Mouse (Mus musculus) frontal cortex, postnatal 25 days (tissue): ENCODE results near the gene D8Ertd738e.
"Not testable (repeated sequence)": the region's sequence is repeated elsewhere in the genome, so short reads cannot be mapped to it uniquely, and the experiment has no call there.

ENCODE experiments used
- DNase-seq, 2 experiments: peaks; one replicate each; pipeline ENCODE4 v3.0.0; 2022; ENCODE audit warnings: low spot score in 2 of 2

Gene D8Ertd738e

DNA sequence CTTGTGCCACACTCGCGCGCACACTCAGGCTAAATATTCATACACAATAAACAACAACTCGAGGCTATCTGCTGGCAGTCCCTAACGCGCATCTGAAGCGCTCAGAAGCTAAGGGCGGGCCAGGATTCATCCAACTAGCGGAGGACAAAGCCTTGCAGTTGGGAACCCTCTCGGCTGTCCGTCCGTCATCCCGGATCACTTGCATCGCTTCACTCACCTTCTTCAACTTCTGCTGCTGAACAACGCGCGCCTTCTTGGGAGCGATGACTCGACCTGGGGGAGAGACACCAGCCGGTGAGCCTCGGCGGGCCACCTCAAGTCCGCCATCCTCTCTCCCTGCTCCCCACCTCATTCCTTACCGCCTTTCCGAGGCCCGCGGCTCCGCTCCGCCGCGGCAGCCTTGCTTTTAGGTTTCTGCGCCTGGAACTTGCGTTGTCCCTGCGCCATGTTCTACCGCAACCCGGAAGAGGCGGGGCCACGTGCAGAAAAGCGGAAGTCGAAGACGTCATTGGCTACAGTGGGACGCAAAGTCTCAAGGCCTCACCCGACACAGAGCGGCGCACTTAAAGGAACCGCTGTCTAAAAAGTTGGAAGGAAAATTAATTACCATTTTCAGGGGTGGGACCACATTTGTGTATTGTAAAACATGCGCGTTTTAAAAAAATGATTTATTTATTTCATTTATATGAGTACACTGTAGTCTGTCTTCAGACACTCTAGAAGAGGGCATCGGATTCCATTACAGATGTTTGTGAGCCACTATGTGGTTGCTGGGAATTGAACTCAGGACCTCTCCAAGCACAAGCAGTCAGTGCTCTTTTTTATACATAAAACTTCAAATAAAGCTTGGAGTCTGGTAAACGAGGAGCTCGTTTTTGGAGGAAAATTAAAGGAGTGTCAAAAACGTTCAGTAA is at the start of gene D8Ertd738e:
Gene D8Ertd738e (minus strand): TSS at position 463 of the 914 bp plus-strand sequence.
- peak; percentile 63 to 74 for DNase-seq

DNA sequence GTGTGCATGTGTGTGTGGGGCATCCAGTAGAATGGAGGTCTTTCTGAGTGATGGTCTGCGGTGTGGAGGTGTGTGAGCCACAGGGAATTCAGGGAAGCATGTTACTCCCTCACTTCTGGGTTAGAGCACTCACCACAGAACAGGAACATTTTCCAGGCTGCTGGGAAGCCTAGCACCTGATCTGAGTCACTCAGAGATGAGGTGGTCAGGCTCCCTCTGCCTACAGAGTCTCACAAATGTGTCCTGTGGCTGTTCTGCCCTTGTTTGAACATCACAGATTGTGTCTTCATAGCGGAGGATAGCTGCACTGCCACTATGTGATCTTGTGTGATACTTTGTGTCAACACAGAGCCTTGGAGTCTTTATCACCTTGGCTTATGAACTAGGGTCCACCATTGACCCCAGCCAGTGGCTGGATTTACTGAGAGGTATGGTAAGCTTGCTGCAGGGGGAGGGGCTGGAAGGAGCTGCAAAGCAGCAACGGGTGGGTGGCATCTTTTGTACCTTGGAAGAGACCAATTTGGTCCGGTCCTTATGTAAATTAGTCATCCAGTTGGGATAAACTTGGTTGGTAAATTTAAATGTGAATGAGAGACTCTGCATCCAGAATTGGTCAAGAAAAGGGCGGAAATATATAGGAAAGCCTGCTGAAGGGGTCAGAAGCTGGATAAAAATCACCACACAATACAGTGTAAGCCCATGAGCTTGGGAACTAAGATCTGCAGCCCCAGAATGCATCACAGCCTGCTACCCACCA is 47.7 kb upstream of the D8Ertd738e start:
- DNase-seq = no peak

DNA sequence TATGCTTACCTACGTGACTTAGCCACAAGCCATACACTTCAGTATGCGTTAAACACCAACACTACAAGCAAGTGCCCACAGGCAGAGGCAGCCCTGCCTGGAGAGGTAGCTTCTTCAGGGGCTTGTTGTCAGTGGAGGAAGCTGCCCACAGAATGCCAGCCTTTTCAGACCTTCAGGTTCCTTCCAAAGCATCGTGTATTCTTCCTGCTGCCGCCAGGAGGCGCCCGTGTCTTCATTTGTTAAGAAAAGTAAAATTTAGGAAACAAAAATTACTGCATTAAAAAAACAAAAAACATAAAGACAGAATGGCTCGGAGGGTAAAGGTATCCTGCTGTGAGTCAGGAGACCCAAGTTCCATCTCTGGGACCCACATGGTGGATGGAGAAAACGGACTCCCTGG is 42.2 kb upstream of the D8Ertd738e start:
- DNase-seq = peak in 1 of 2 experiments; percentile 44

DNA sequence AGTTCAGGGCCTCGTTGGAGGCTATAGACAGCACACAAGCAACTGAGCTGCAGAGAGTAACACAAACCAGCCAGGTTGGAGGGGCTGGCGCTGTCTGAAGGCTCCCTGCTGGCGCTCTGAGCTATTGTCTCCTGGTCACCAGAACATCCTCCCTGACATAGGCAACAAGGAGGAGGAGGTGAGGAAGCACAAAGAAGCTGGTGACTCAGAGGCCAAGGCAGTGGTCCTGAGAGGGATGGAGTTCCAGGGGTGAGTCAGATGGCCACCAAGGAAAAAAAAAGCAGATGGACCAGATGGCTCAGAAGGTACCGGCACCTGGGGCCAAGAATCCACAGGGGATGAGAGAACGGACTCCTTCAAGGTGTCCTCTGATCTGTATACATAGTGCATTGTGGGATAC is 41.6 kb upstream of the D8Ertd738e start:
- DNase-seq = no peak

DNA sequence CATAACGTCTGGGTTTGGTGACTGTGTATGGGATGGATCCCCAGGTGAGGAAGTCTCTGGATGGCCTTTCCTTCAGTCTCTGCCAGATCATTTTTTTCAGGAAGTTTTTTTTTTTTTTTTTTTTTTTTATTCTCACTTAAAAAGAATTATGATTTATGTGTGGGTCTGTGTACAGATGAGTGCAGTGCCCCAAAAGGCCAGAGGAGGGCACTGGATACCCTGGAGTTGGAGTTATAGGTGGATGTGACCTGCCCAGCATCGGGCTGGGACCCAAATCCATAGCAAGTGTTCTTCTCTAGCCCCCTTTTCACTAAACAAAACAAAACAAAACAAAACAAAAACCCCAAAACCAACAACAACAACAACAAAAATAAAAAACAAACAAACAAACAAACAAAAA is 39.4 kb upstream of the D8Ertd738e start:
- DNase-seq = no peak

DNA sequence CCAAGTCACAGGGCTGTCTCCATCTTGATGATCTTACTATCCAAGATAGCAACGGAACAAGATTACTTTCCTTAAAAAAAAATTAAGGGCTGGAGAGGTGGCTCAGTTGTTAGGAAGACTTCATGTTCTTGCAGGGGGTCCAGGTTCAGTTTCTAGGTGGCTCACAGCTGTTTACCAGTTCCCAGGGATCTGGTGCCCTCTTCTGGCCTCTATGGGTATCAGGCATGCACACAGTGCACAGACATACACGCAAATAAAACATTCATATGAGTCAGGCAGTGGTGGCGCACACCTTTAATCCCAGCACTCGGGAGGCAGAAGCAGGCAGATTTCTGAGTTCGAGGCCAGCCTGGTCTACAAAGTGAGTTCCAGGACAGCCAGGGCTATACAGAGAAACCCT is 36.1 kb upstream of the D8Ertd738e start:
- not testable (repeated sequence) for DNase-seq

DNA sequence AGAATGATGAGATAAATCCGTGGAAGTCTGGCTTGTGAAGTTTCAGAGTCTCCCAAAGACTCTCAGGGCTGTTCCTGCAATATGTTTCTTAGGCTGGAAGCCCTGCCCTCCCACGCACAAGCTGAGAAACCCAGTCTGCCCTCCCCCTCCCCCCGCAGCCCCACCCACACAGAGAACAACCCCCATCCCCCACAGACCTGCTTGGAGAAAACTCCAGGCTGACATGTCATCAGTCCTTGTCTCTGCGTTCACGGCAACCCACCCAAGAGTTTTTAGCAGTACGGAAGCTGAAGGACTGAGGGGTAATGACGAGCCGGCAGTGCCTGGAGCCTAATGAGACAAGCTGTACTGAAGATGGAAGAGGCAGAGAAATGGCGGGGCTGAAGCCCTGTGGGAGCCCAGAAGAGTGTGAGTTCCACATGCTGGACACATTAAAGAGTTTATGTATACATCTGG is 35.1 kb upstream of the D8Ertd738e start:
- DNase-seq = no peak

DNA sequence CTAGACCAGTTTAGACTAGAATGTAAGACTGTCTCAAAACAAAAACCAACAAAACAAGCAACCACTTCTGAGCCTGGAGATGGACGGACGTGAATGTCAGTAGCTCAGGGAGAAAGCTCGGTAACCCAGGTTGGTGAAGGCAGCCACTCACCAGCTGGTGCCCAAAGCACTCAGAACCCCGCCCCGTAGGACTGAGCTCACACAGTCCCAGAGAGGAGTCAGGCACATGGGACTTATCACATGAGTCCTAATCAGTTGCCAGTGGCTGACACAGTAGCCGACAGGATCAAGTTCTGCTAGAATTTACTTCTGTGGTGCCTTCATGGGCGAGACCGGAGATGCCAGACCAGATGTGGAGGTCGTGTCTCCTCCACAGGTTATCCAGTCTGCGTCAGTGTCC is 31.3 kb upstream of the D8Ertd738e start:
- DNase-seq = no peak

DNA sequence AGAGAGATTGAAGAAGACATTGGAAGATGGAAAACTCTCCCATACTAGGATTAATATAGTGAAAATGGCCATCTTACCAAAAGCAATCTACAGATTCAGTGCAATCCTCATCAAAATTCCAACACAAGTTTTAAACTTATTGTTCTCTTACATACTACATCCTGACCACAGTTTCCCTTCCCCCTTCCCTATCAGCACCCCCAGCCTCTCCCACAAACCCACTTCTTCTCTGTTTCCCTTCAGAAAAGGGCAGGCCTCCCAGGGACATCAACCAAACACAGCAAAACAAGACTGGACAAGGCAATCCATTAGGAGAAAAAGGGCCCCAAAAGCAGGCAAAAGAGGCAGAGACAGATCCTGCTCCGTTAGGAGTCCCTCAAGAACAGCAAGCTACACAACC is 26.9 kb upstream of the D8Ertd738e start:
- DNase-seq = no peak

DNA sequence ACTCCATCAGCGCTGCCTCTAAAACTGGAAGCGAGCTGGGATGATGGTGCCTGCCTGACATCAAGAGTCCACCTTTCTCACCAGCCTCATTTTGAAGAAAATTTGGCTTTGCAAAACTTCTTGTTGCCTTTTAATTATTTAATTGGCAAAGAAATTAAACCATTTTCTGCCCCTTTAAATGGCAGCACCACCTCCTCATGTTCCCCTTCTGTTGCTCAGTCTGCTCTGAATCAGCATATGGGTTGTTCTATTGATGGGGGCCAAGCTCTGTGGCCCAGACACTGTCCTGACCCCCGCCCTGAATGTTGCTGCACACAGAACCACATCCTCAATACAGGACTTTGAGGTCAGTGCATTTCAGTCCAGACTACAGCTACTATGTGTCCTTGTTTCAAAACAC is 24.4 kb upstream of the D8Ertd738e start:
- DNase-seq = no peak

DNA sequence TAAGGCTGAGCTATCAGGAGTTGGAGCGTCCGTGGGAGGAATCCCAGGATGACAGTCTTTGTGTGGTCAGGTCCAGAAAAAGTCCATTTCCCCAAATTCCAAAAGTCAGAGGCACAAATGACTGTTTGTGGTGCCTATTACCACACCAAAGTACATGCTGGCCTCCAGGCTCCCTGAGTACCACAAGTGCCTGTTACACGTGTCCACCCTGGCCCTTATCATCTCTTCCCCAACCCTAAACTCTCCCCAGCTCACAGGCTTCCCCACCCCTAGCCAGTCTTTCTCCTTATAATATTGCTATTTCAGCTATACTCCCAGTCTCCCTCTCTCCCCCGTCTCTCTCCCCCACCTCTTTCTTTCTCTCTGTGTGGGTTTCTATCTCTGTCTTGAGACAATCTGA is 22.8 kb upstream of the D8Ertd738e start:
- DNase-seq = no peak

DNA sequence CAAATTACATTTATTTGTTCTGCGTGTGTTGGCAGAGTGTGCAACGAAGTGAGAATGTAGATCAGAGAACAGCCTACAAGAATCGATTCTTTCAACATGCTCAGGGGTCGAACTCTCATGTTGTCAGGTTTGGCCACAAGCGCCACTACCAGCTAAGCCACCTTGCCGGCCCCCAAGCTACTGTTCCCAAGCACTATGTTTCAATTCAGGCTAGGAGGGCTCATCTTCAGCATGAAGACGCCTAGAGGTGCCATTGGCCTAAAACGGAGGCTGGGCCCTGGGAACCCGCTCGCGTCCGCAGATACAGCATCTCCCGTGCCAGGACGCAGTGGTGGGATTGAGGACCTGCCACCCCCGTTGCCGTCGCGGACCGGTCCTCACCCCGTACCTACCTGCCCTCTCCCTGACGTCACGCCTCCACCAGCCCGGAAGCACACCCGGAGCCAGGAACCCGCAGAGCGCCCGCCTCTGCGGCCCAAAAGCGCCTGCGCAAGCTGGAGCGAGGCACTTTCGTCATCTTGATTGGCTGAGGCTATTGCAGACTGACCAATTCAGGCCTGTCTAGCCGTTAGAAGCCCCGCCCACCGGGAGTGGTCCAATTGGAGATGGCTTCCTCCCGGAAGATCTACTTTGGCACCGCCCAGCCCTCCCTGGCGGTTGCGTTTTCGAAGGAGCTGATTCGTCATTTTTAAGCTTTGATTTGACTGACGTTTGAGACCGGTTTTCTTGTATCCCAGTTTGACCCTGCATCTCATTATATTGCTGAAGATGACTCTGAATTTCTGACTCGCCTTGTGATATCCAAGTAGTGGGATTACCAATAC is 20.6 kb upstream of the D8Ertd738e start, which contains the start of gene Ccdc130:
Gene Ccdc130 (minus strand): TSS at position 431 of the 824 bp plus-strand sequence.
- peak; percentile 98 to 100 for DNase-seq

DNA sequence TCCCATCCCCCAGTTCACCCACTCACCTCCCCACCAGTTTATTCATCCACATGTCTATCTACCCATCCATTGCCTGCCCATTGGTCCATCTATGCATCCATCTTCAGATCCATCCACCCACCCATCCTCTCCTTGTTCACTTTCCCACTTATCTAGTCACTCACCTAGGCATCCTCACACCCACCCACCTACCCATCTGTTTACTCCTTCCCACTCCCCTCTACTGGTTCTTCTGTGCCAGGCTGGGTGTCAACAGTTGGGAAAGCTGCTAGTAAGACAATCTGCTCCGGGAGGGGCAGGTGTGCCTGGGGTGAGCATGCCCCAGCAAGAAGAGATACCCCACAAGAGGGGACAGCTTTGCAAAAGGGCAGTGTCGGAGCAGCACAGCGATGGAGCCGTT is 11.6 kb upstream of the D8Ertd738e start:
- DNase-seq = no peak

DNA sequence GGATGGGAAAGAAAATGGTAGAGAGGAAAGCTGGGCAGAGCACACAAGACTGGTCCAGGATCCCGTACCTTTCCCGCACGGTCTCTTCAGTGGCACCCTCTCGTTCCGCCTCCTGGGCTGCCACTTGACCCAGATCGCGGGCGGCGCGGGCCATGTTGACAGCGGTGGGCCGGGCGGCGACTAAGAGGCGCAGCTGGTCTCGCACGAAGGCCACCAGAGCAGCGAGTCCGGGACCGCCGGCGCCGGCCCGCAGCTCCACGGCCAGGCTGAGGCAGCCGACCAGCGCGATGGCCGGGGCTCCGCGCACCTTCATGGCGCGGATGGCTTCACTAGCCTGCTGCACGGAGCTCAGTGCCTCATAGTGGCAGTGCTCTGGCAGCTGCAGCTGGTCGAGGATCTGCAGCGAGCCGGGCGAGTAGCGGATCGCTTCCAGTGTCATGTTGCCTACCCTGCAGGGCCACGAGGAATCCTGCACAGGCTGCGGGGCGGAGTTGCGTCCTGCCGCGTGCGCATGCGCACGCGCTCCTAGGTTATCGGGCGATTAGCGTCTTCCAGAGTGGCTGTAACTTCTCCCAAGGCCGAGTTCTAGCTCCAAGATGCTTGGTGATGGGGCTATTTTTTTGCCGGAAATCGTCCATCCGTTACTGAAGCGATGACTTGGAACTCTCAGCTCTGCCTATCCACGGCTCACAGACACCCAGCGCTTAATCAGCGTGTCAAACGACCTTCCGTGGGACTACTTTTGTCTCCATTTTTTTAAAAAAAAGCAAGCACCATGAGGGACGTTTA is 7.5 kb upstream of the D8Ertd738e start, which contains the start of gene Mri1:
Gene Mri1 (minus strand): TSS at position 505 of the 789 bp plus-strand sequence.
- peak; percentile 54 to 69 for DNase-seq

DNA sequence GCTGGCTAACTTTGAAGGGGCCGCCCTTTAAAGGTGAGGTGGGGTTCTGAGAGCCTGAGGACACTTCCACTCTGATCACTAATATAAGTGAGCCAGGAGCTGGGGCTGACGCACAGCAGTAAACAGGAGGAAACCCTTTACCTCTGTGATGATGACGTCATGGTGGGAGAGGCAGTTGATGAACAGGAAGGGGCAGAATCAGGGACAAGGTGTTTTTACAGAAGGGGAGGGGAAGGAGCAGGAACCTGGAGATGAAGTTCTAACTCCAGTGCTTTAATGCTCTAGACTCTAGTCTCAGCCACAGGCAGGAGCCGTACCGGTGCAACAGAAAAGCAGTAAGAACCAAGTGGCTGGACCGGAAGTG is 6.9 kb upstream of the D8Ertd738e start:
- DNase-seq = no peak

DNA sequence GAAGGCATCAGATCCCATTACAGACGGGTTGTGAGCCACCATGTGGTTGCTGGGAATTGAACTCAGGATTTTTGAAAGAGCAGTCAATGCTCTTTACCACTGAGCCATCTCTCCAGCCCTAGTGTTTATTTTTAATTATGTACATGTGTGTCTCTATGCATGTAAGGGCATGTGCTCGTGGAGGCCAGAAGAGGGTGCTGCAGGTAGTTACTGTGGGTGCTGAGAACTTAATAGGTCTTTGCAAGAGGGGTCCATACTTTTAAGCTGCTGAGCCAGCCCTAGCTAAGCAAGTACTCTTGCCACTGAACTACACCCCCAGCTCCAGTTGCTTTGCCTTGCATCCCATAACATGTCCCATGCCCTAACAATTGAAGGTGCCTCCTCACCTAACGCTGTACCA is 6.3 kb upstream of the D8Ertd738e start:
- DNase-seq = no peak

DNA sequence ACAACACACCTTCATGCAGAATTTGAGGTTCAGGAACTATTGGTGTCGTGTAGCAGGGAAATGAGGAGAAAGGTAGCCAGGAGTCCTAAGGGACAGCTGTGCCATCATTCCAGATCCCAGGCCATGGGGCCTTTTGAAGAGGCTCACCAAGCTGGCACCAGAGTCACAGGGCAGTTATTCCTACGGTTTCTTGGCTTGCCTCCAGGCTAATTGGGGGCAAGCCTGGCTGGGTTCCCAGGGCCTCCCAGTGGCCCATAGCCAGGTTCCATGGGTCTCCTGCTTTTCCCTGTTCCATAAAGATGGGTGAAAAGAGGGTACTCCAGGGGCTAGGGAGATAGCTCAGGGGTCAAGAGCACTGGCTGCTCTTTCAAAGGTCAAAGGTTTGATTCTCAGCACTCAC is 7.7 kb downstream of the D8Ertd738e start:
- DNase-seq = no peak

DNA sequence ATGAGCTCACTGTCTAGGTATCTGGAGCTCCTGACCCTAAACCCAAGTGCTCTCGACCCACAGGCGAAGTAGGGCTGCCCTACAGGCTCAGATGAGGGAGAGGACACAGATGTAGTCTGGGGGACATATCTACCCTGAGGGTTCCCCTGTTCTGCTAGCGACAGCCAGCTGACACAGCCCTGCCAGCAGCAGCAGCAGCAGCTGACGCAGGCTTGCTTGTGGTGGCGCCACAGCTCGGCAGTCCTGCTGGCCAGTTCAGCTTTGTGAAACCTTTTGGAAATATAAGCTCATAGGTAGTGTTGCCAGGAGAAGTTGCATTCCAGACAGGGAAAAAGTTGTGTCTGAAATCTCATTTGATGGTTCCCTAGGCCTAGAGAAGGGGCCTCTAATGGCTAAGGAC is 8.4 kb downstream of the D8Ertd738e start:
- no peak for DNase-seq

DNA sequence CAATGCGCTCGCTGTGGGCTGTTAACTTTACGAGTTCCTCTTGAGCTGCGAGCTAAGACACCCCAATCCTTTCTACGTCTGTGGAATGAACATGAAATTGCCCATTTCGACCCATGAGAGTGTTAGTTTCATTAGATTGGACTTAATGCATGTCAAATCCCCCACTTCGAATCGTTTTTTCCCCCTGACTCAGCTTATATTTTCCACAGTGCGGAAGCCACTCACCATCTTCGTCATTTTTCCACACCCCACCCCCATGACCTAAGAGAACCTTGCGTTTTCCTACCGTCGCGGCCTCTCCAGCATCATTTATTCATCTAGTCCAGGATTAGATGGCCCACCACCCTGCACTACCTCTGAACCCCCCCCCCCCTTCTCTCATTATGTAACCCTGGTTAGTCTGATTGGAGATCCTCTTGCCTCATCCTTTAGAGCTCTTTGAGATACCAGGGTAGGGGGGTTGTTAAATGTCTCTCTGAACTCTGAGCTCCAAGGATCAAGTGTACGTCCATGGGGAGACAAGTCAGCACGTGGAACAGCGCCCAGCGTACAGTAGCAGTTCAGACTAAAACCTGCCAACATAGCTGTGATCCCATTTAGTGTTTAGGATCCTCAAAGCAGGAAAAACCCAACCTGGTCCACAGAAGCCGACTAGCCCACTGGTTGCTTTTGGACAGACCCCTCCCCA is 11.8 kb downstream of the D8Ertd738e start:
- no peak for DNase-seq

DNA sequence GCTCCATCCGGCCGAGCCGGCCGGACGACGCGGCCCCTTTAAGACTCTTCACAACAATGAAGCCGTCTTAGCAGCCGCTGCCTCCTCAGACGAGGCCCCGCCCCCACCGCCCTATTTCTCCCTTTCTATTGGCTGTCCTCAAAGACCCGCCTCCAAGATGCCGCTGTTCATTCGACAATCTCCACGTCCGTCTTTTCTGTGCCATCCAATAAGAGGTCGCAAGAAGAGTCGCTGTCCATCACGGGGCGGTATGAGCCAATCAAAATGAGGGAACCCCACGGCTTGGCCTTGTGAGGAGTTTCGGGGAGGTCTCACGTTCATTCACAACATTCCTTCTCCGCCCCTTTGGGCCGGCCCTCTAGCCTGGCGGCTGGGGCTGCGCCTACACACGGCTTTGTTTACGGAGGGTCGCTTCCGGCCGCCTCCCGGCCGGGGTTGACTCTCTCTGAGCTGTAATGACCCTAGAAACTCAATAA is 12.5 kb downstream of the D8Ertd738e start, which contains the start of gene Zswim4:
Gene Zswim4 (minus strand): TSS at position 58 of the 476 bp plus-strand sequence.
- peak; percentile 99 for DNase-seq
